Mouse (Mus musculus) lung, postnatal 0 days (tissue): ENCODE data around the gene Best2. TPM values are rescaled to one million over a fixed set of nuclear protein-coding genes. Genes with fewer than 3 reads are reported as not detected.

Experiments
- ATAC-seq: fragments of 200-750 bp; cut with Nextera tagmentation; 2 replicates; pipeline ENCODE4 v1.8.0; 2017; ENCODE audit warnings: moderate library complexity
- DNase-seq: peaks from one replicate; pipeline ENCODE4 v3.0.0-alpha.2; 2016; ENCODE audit warnings: low spot score
- H3K27ac ChIP-seq: fragments of 300-500 bp; sonication (generic); 2 replicates; pipeline ENCODE4 v1.5.1; 2014; ENCODE audit warnings: antibody characterized with exemption, mild to moderate bottlenecking, low read length, mixed read lengths
- H3K27me3 ChIP-seq: fragments of 300-500 bp; sonication (generic); replicated peaks from 2 replicates; pipeline ENCODE4 v1.6.1; 2014; ENCODE audit warnings: low read length, mixed read lengths; ENCODE audit not compliant: insufficient read depth
- H3K36me3 ChIP-seq: fragments of 300-500 bp; sonication (generic); 2 replicates; pipeline ENCODE4 v1.6.1; 2014; ENCODE audit warnings: low read length, mixed read lengths; ENCODE audit not compliant: insufficient read depth
- H3K4me1 ChIP-seq: fragments of 300-500 bp; sonication (generic); 2 replicates; pipeline ENCODE4 v1.6.1; 2014; ENCODE audit warnings: antibody characterized with exemption, low read depth, low read length, mixed read lengths; ENCODE audit not compliant: insufficient read depth
- H3K4me2 ChIP-seq: fragments of 300-500 bp; sonication (generic); replicated peaks from 2 replicates; pipeline ENCODE4 v1.6.1; 2014; ENCODE audit warnings: low read depth, mild to moderate bottlenecking, low read length, moderate library complexity, mixed read lengths
- H3K4me3 ChIP-seq: fragments of 300-500 bp; sonication (generic); 2 replicates; pipeline ENCODE4 v1.5.1; 2014; ENCODE audit warnings: low read depth, low read length
- H3K9ac ChIP-seq: fragments of 300-500 bp; sonication (generic); replicated peaks from 2 replicates; pipeline ENCODE4 v1.6.1; 2014; ENCODE audit warnings: low read depth, mild to moderate bottlenecking
- H3K9me3 ChIP-seq: fragments of 300-500 bp; sonication (generic); 2 replicates; pipeline ENCODE4 v1.6.1; 2016; ENCODE audit warnings: low read length, mixed read lengths
- CTCF ChIP-seq: IDR thresholded peaks from 2 replicates; pipeline ENCODE4 v1.5.1; 2016; ENCODE audit warnings: antibody characterized with exemption, mild to moderate bottlenecking
- EP300 ChIP-seq: IDR thresholded peaks from 2 replicates; pipeline ENCODE4 v1.6.1; 2016; ENCODE audit warnings: antibody characterized with exemption, mild to moderate bottlenecking, control low read depth
- WGBS: fragments of 180-500 bp; shearing (Covaris S2); extraction: QIAGEN DNeasy Blood & Tissue Kit; methylation state at CpG from one replicate; pipeline ENCODE4 v1.1.7; 2014; 5-methylcytosine and 5-hydroxymethylcytosine counted together
- polyA plus RNA-seq: library from polyadenylated mRNA; unstranded; fragments of >200 nt; fragmentation: Nextera tagmentation; extraction: Ambion mirVana; gene quantifications from 2 replicates; pipeline ENCODE4 v1.2.1, GENCODE M21; 2015

Gene Best2
- polyA plus RNA-seq, 1 experiment from 2014 or later, result not detected

DNA sequence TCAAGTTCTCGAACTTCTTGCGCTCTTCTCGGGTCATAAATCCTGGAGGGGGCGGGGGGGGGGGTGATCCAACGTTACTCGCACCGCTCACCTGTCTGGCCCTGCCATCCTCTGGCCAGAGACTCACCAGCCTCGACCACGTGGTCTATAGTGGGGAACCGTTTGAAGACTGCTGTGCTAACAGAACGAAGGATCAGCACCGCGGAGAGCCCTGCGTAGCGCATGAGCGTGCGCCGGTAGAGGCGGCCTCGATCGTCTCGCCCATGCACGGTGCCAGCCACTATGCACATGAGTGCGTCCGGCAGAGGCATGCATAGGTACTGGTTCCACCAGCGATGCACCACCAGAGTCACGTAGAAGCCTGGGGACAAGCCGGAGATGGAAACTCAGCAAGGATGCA, 3.1 kb downstream of the Best2 start:
- no peak for DNase-seq

DNA sequence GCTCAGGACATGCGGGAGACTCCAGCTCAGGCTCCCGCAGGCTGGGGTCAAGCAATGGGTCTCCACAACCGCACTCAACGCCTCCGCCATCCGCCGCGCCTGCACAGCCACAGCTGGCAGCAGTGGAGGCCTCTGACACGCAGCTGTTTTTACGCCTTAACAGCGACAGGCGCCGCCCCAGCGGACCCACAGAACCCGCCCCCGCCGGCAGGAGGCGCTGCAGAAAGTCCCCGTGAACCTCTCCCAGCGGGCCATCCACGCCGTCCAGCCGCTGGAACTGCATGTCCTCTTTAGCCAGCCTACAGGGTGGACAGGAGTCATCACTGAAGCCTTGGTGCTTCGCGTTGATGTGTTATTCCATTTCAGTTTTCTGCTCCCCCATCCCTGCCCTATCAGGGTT, 6.6 kb downstream of the Best2 start:
- WGBS, result 10% methylated on average over 23 of the region's 25 CpGs
- Histone ChIP-seq H3K4me2 (no peak overlapping the region), H3K36me3 (no peaks in the 10 kb centered on the region), H3K27me3 (peaks cover 27% of the 10 kb centered on the region), H3K4me3 (no peak overlapping the region), H3K9ac (no peak overlapping the region), H3K27ac (no peak overlapping the region), H3K9me3 (no peaks in the 10 kb centered on the region), H3K4me1 (no peaks in the 10 kb centered on the region)
- DNase-seq (peak; percentile 44), ATAC-seq (peak; percentile 50)
- TF ChIP-seq EP300, result no peak
- peak; percentile 67 for TF ChIP-seq CTCF

More for the DNA sequence above, 3.1 kb downstream of the Best2 start:
- Histone ChIP-seq H3K27me3 (peaks cover 33% of the 10 kb centered on the region), H3K4me3 (no peak overlapping the region), H3K9ac (no peak overlapping the region), H3K9me3 (no peaks in the 10 kb centered on the region), H3K36me3 (no peaks in the 10 kb centered on the region), H3K27ac (no peak overlapping the region), H3K4me1 (peaks cover 3% of the 10 kb centered on the region; the same call in 1 of the 2 replicates), H3K4me2 (no peak overlapping the region)
- TF ChIP-seq CTCF, result no peak
- TF ChIP-seq EP300, result no peak
- ATAC-seq, result no peak
- 11% methylated on average over 28 of the region's 28 CpGs for WGBS

DNA sequence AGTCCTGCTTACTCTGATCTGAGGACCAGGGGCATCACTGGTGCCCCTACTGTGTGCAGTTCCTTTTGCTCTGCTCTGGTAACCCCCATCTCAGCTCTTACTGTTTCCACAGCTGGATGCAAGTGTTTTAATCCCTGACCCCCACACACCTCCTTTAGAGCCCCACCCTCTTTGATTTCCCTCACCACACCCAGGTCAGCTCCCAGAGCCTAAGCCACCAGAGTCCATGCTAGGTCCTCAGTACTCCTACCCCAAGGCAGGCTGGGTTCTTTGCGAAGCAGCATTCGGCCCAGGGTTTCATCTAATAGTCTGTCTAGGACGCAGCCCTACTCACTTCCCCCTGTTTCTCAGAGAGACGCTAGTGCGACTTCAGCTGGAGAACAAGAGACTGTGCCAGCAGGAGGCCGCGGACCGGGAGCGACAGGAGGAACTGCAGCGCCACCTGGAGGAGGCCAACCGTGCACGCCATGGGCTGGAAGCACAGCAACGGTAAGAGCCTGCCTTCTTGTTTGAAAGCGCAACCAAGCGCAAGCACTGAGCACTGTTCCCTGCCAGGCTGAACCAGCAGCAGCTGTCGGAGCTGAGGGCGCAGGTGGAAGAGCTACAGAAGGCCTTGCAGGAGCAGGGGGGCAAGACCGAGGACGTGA, 16.6 kb downstream of the Best2 start:
- peak; percentile 89 for ATAC-seq
- no peaks in the 10 kb centered on the region for H3K9me3 ChIP-seq
- H3K27ac ChIP-seq, result no peak overlapping the region
- no peak overlapping the region for H3K4me2 ChIP-seq
- H3K4me3 ChIP-seq, result no peak overlapping the region
- DNase-seq, result peak; percentile 92
- TF ChIP-seq EP300 (no peak), CTCF (peak; percentile 99)
- H3K4me1 ChIP-seq, result no peaks in the 10 kb centered on the region
- no peaks in the 10 kb centered on the region for H3K36me3 ChIP-seq
- no peak overlapping the region for H3K9ac ChIP-seq
- 10% methylated on average over 19 of the region's 19 CpGs for WGBS
- H3K27me3 ChIP-seq, result no peaks in the 10 kb centered on the region

DNA sequence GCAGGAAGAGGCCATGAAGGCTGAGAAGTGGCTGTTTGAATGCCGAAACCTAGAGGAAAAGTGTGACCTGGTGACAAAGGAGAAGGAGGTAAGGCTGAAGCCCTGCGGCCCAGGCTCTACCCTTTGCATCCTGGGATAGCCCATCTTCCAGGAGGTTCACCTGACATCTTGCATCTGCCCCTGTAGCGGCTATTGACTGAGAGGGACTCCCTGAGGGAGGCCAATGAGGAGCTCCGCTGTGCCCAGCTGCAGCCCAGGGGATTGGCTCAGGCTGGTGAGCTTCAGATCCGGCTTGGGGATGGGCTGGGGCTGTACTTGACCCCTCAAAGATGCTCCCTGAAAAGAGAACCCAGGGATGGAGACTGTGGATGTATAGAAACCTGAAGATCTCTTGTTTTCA, 17.4 kb downstream of the Best2 start:
- no peaks in the 10 kb centered on the region for H3K4me1 ChIP-seq
- no peak overlapping the region for H3K27ac ChIP-seq
- H3K4me3 ChIP-seq, result no peak overlapping the region
- H3K36me3 ChIP-seq, result no peaks in the 10 kb centered on the region
- TF ChIP-seq CTCF (no peak), EP300 (no peak)
- H3K9me3 ChIP-seq, result no peaks in the 10 kb centered on the region
- no peak for ATAC-seq
- H3K27me3 ChIP-seq, result no peaks in the 10 kb centered on the region
- H3K4me2 ChIP-seq, result no peak overlapping the region
- no peak overlapping the region for H3K9ac ChIP-seq
- 88% methylated on average over 5 of the region's 5 CpGs for WGBS
- DNase-seq, result no peak

DNA sequence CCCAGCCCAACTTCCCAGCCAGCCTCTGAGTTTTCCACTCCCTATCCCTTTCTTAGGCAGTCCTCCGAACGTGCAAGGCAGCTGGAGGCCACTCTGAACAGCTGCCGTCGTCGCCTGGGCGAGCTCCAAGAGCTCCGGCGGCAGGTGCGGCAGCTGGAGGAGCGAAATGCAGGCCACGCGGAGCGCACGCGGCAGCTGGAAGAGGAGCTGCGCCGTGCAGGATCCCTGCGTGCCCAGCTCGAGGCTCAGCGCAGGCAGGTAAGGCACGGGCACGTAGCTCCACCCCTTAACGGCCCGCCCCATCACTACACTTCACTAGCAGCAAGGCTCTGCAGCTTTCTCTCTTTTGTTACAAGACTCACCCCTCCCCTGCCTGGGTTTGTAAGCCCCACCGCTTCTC, 18.7 kb downstream of the Best2 start:
- no peak overlapping the region for H3K9ac ChIP-seq
- WGBS, result 45% methylated on average over 25 of the region's 25 CpGs
- no peaks in the 10 kb centered on the region for H3K36me3 ChIP-seq
- no peak for TF ChIP-seq EP300
- no peak for TF ChIP-seq CTCF
- no peak for ATAC-seq
- H3K4me2 ChIP-seq, result no peak overlapping the region
- no peak overlapping the region for H3K27ac ChIP-seq
- DNase-seq, result no peak
- no peaks in the 10 kb centered on the region for H3K27me3 ChIP-seq
- no peaks in the 10 kb centered on the region for H3K9me3 ChIP-seq
- no peak overlapping the region for H3K4me3 ChIP-seq
- no peaks in the 10 kb centered on the region; the same call in 1 of the 2 replicates for H3K4me1 ChIP-seq

DNA sequence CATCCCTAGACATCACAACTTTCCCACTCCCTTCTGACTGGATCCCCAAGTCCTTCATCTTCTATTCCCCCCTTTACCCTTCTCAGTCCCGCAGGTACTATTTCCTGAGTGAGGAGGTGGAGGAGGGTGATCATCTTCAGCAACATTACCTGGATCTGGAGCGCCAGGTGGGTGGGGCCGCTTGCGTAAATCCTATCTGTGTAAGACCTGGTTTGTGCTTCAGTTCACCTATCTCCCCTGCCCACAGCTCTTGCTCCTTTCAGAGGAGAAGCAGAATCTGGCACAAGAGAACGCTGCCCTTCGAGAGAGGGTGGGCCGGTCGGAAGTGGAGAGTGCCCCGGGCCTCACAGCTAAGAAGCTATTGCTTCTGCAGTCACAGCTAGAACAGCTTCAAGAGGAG, 20.0 kb downstream of the Best2 start:
- no peak overlapping the region for H3K4me2 ChIP-seq
- no peaks in the 10 kb centered on the region for H3K27me3 ChIP-seq
- no peak for DNase-seq
- TF ChIP-seq CTCF (no peak), EP300 (no peak)
- no peaks in the 10 kb centered on the region for H3K36me3 ChIP-seq
- no peaks in the 10 kb centered on the region for H3K9me3 ChIP-seq
- WGBS, result 92% methylated on average over 9 of the region's 9 CpGs
- ATAC-seq, result no peak
- no peak overlapping the region for H3K27ac ChIP-seq
- H3K9ac ChIP-seq, result no peak overlapping the region
- H3K4me3 ChIP-seq, result no peak overlapping the region
- peaks cover 1% of the 10 kb centered on the region for H3K4me1 ChIP-seq
